Mouse (Mus musculus) megakaryocyte-erythroid progenitor cell, adult 5-6 weeks (primary cell): ENCODE results near the gene Tspyl1. TPM values are rescaled to one million over a fixed set of nuclear protein-coding genes. Genes with fewer than 3 reads are reported as not detected.
"Not testable (repeated sequence)": the region's sequence is repeated elsewhere in the genome, so short reads cannot be mapped to it uniquely, and the experiment has no call there.

ENCODE experiments used
- ATAC-seq: replicated peaks from 2 replicates; pipeline ENCODE4 v1.8.0; 2016; ENCODE audit warnings: mild to moderate bottlenecking, inconsistent platforms; ENCODE audit not compliant: severe bottlenecking, poor library complexity, low FRiP score, low TSS enrichment
- total RNA-seq, 2 experiments: library from RNA; stranded (forward) in 1 of 2; stranded (reverse) in 1 of 2; fragments of 200-1000, 215-1000 nt in 1 of 2; fragments of >200 nt in 1 of 2; fragmentation: Nextera tagmentation in 1 of 2; gene quantifications; 2 replicates each; pipeline ENCODE4 v1.2.3; 2014 to 2017

Tspyl1 gene
- total RNA-seq (2014; fragmentation: Nextera tagmentation) (25.1 and 29.3 TPM in 2 replicates), total RNA-seq (2017) (42.6 and 45.1 TPM in 2 replicates)

- peak; percentile 95 for ATAC-seq
Observed at GRCm38 (mm10) chr10:34281962-34282388, at the start of gene Tspyl1. Tspyl1 (plus strand) TSS chr10:34282190.

- ATAC-seq: no peak
Observed at GRCm38 (mm10) chr10:34233418-34233817, 48.6 kb upstream of the Tspyl1 start.

- no peak for ATAC-seq
Observed at GRCm38 (mm10) chr10:34233931-34234745, 47.9 kb upstream of the Tspyl1 start.

GRCm38 (mm10) chr10:34235384-34235783, 46.6 kb upstream of the Tspyl1 start:
- ATAC-seq: 0 out of 2 replicates have a peak, but pooled peaks have one; percentile 23

- no peak for ATAC-seq
Observed at GRCm38 (mm10) chr10:34236569-34236968, 45.4 kb upstream of the Tspyl1 start.

GRCm38 (mm10) chr10:34238536-34238935, 43.5 kb upstream of the Tspyl1 start:
- ATAC-seq: peak; percentile 80

GRCm38 (mm10) chr10:34244745-34245144, 37.2 kb upstream of the Tspyl1 start:
- ATAC-seq: no peak

- ATAC-seq: no peak
Observed at GRCm38 (mm10) chr10:34246106-34246505, 35.9 kb upstream of the Tspyl1 start.

GRCm38 (mm10) chr10:34247757-34248156, 34.2 kb upstream of the Tspyl1 start:
- no peak for ATAC-seq

GRCm38 (mm10) chr10:34249594-34249993, 32.4 kb upstream of the Tspyl1 start:
- no peak for ATAC-seq

- ATAC-seq: not testable (repeated sequence)
Observed at GRCm38 (mm10) chr10:34252833-34253232, 29.2 kb upstream of the Tspyl1 start.

- no peak for ATAC-seq
Observed at GRCm38 (mm10) chr10:34265106-34265505, 16.9 kb upstream of the Tspyl1 start.

- ATAC-seq: no peak
Observed at GRCm38 (mm10) chr10:34267312-34268070, 14.5 kb upstream of the Tspyl1 start.

GRCm38 (mm10) chr10:34271681-34272080, 10.3 kb upstream of the Tspyl1 start:
- ATAC-seq: no peak

- ATAC-seq: peak; percentile 46; the same call in 1 of the 2 replicates
Observed at GRCm38 (mm10) chr10:34280591-34281175, 1.3 kb upstream of the Tspyl1 start.

GRCm38 (mm10) chr10:34281211-34281961, 604 bp upstream of the Tspyl1 start:
- ATAC-seq: no peak

GRCm38 (mm10) chr10:34282420-34283238, 639 bp downstream of the Tspyl1 start:
- peak; percentile 40 for ATAC-seq

- ATAC-seq: no peak
Observed at GRCm38 (mm10) chr10:34296911-34297298, 14.9 kb downstream of the Tspyl1 start.
